Mouse (Mus musculus) myocyte (in vitro differentiated cells): ENCODE data around the gene Ern1. TPM values are rescaled to one million over a fixed set of nuclear protein-coding genes. Genes with fewer than 3 reads are reported as not detected.

Source experiments
- H3K27me3 ChIP-seq: one replicate; pipeline ENCODE4 v1.6.1; 2011; ENCODE audit not compliant: control insufficient read depth, insufficient read depth, insufficient read length
- H3K36me3 ChIP-seq: one replicate; pipeline ENCODE4 v1.6.1; 2011; ENCODE audit not compliant: control insufficient read depth, insufficient read depth
- H3K4me2 ChIP-seq: one replicate; pipeline ENCODE4 v1.6.1; 2011; ENCODE audit warnings: low read depth, control low read depth
- H3K4me3 ChIP-seq: one replicate; pipeline ENCODE4 v1.5.1; 2011; ENCODE audit warnings: mild to moderate bottlenecking, control low read depth, moderate library complexity
- H3K79me2 ChIP-seq: one replicate; pipeline ENCODE4 v1.6.1; 2011; ENCODE audit not compliant: control insufficient read depth, insufficient read depth
- H3ac ChIP-seq: one replicate; pipeline ENCODE4 v1.6.1; 2011; ENCODE audit not compliant: control insufficient read depth, insufficient read length
- CEBPB ChIP-seq: IDR thresholded peaks from 2 replicates; pipeline ENCODE4 v1.6.1; 2011; ENCODE audit warnings: mild to moderate bottlenecking, moderate library complexity; ENCODE audit not compliant: poor library complexity, insufficient read depth, severe bottlenecking
- E2F4 ChIP-seq: IDR thresholded peaks from one replicate; pipeline ENCODE4 v1.6.1; 2011; ENCODE audit warnings: mild to moderate bottlenecking, control low read depth, moderate library complexity; ENCODE audit not compliant: insufficient read depth
- MAX ChIP-seq: IDR thresholded peaks from one replicate; pipeline ENCODE4 v1.6.1; 2011; ENCODE audit warnings: low read depth, mild to moderate bottlenecking, control low read depth
- MYOD1 ChIP-seq, 3 experiments: IDR thresholded peaks; one replicate each; pipeline ENCODE4 v1.6.1; 2011; ENCODE audit warnings: control low read depth in 2 of 3, low read depth in 2 of 3, mild to moderate bottlenecking in 2 of 3, moderate library complexity in 1 of 3; ENCODE audit not compliant: insufficient read length in 2 of 3, control insufficient read depth in 1 of 3
- MYOG ChIP-seq, 3 experiments: IDR thresholded peaks; one replicate each; pipeline ENCODE4 v1.6.1; 2011; ENCODE audit warnings: control low read depth in 2 of 3, low read depth in 2 of 3, mild to moderate bottlenecking in 2 of 3; ENCODE audit not compliant: insufficient read length in 2 of 3, control insufficient read depth in 1 of 3, insufficient read depth in 1 of 3
- POLR2A ChIP-seq: IDR thresholded peaks from one replicate; pipeline ENCODE4 v1.6.1; 2011; ENCODE audit warnings: low read depth, mild to moderate bottlenecking, control low read depth, moderate library complexity; ENCODE audit not compliant: insufficient read length
- POLR2AphosphoS2 ChIP-seq: IDR thresholded peaks from one replicate; pipeline ENCODE4 v1.6.1; 2011; ENCODE audit warnings: low read depth, control low read depth; ENCODE audit not compliant: insufficient read length
- REST ChIP-seq: IDR thresholded peaks from one replicate; pipeline ENCODE4 v1.6.1; 2011; ENCODE audit warnings: mild to moderate bottlenecking, control low read depth, moderate library complexity; ENCODE audit not compliant: insufficient read depth, insufficient read length
- SRF ChIP-seq: IDR thresholded peaks from one replicate; pipeline ENCODE4 v1.6.1; 2011; ENCODE audit warnings: low read depth; ENCODE audit not compliant: control insufficient read depth, insufficient read length
- TCF12 ChIP-seq: IDR thresholded peaks from one replicate; pipeline ENCODE4 v1.6.1; 2011; ENCODE audit warnings: mild to moderate bottlenecking, control low read depth; ENCODE audit not compliant: poor library complexity, insufficient read depth, severe bottlenecking
- TCF3 ChIP-seq: IDR thresholded peaks from one replicate; pipeline ENCODE4 v1.6.1; 2011; ENCODE audit warnings: low read depth, control low read depth; ENCODE audit not compliant: insufficient read length
- USF1 ChIP-seq: IDR thresholded peaks from one replicate; pipeline ENCODE4 v1.6.1; 2011; ENCODE audit warnings: low read depth, mild to moderate bottlenecking, control low read depth, moderate library complexity
- polyA plus RNA-seq: library from polyadenylated mRNA; unstranded; fragments of >200 nt; fragmentation: generic; extraction: Trizol; gene quantifications from one replicate; pipeline ENCODE4 v1.2.1, GENCODE M21; 2012; ENCODE audit warnings: missing spikeins

The Ern1 gene
- polyA plus RNA-seq, 1 experiment: 20.4 TPM

- H3K36me3 ChIP-seq: peaks cover 76% of the 10 kb centered on the region
Observed at GRCm38 (mm10) chr11:106418622-106419196, 68.9 kb downstream of the Ern1 start.

GRCm38 (mm10) chr11:106417860-106418259 lies 69.8 kb downstream of the Ern1 start:
- Histone ChIP-seq H3K27me3 (no peaks in the 10 kb centered on the region), H3K4me2 (no peak overlapping the region), H3K4me3 (no peak overlapping the region), H3ac (no peak overlapping the region), H3K79me2 (no peaks in the 10 kb centered on the region), H3K36me3 (peaks cover 76% of the 10 kb centered on the region)
- TF ChIP-seq MYOG (IDR thresholded peaks at IDR 0.05; ENCODE audit: control insufficient read depth in 1 of 3, insufficient read depth in 1 of 3, insufficient read length in 2 of 3, low read depth in 2 of 3) (no peak), TCF12 (no peak), POLR2A (no peak), USF1 (no peak), TCF3 (no peak), SRF (no peak), POLR2AphosphoS2 (no peak), CEBPB (no peak), E2F4 (no peak), MYOD1 (IDR thresholded peaks at IDR 0.05; ENCODE audit: control insufficient read depth in 1 of 3, insufficient read length in 2 of 3, low read depth in 2 of 3) (no peak), MAX (no peak), REST (no peak)

More at GRCm38 (mm10) chr11:106418622-106419196, 68.9 kb downstream of the Ern1 start:
- H3ac ChIP-seq: no peak overlapping the region
- no peaks in the 10 kb centered on the region for H3K79me2 ChIP-seq
- H3K4me2 ChIP-seq: no peak overlapping the region
- no peak overlapping the region for H3K4me3 ChIP-seq
- no peaks in the 10 kb centered on the region for H3K27me3 ChIP-seq
- TF ChIP-seq POLR2AphosphoS2: no peak

DNA sequence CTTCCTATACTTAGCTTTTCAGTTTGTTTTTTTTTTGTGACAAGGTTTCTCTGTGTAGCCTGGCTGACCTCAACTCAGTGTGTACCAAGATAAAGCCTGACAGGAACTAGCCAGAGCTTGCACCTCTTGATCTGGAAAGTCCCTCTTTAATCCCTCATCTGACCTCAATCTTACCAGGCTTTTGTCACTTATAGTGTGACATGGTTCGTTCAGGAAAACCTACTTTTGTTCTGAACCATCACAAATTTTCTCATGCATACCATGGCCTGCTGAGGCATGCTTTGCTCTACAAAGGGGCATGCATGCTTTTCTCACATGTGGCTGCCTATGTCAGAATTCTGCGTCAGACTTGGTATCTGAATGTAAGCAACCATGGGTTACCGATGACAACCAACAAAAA lies 71.3 kb downstream of the Ern1 start:
- TF ChIP-seq MYOG (IDR thresholded peaks at IDR 0.05; ENCODE audit: control insufficient read depth in 1 of 3, insufficient read depth in 1 of 3, insufficient read length in 2 of 3, low read depth in 2 of 3) (no peak), TCF12 (no peak), TCF3 (no peak), USF1 (no peak), MYOD1 (IDR thresholded peaks at IDR 0.05; ENCODE audit: control insufficient read depth in 1 of 3, insufficient read length in 2 of 3, low read depth in 2 of 3) (no peak), POLR2A (no peak), SRF (no peak)

DNA sequence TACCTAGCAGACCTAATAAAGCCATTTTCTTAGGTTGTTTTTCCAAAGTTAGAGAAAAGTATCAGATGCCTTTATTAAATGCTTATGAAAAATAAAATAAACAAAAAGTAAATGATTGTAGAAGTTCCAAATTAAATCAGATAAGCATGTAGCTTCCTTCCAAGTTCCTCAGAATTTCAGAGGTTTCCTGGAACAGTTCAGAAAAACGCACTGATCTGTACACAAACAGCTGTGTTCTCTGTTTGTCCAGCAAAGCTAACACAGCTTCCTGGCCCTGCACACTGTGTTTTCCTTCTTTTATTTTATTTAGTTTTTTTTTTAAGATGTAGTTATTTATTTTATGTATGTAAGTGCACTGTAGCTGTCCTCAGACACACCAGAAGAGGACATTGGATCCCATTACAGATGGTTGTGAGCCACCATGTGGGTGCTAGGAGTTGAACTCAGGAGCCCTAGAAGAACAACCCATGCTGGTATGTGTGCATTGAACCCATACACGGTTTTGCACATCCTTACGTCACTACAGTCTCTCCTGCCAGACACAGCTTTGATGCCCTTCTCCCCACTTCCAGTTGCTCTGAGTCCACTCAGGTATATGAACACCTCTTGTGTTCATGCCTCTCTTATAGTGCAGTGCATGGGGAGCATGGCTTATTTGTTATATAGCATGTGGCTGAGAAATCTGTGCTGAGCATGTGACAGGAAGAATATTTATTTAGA lies 74.9 kb downstream of the Ern1 start:
- H3K36me3 ChIP-seq: peaks cover 77% of the 10 kb centered on the region
- H3K79me2 ChIP-seq: no peaks in the 10 kb centered on the region
- no peak overlapping the region for H3K4me3 ChIP-seq
- H3K27me3 ChIP-seq: no peaks in the 10 kb centered on the region
- no peak overlapping the region for H3K4me2 ChIP-seq
- TF ChIP-seq MAX (no peak), POLR2AphosphoS2 (no peak), MYOD1 (IDR thresholded peaks at IDR 0.05; ENCODE audit: control insufficient read depth in 1 of 3, insufficient read length in 2 of 3, low read depth in 2 of 3) (no peak), USF1 (no peak), MYOG (IDR thresholded peaks at IDR 0.05; ENCODE audit: control insufficient read depth in 1 of 3, insufficient read depth in 1 of 3, insufficient read length in 2 of 3, low read depth in 2 of 3) (no peak), REST (no peak), CEBPB (no peak), TCF12 (no peak), POLR2A (no peak), TCF3 (no peak), SRF (no peak), E2F4 (no peak)
- no peak overlapping the region for H3ac ChIP-seq

More for the DNA sequence above, 71.3 kb downstream of the Ern1 start:
- Histone ChIP-seq H3K4me3 (no peak overlapping the region), H3ac (no peak overlapping the region), H3K36me3 (peaks cover 76% of the 10 kb centered on the region), H3K27me3 (no peaks in the 10 kb centered on the region), H3K4me2 (no peak overlapping the region), H3K79me2 (no peaks in the 10 kb centered on the region)

- TF ChIP-seq REST: no peak
- TF ChIP-seq MYOD1 (IDR thresholded peaks at IDR 0.05; ENCODE audit: control insufficient read depth in 1 of 3, insufficient read length in 2 of 3, low read depth in 2 of 3): no peak
- TF ChIP-seq MYOG (IDR thresholded peaks at IDR 0.05; ENCODE audit: control insufficient read depth in 1 of 3, insufficient read depth in 1 of 3, insufficient read length in 2 of 3, low read depth in 2 of 3): no peak
- TF ChIP-seq USF1: no peak
- no peak for TF ChIP-seq MAX
- no peak for TF ChIP-seq POLR2A
- no peak for TF ChIP-seq CEBPB
- no peak for TF ChIP-seq TCF12
- TF ChIP-seq SRF: no peak
- Histone ChIP-seq H3K79me2 (no peaks in the 10 kb centered on the region), H3ac (no peak overlapping the region), H3K4me2 (no peak overlapping the region), H3K4me3 (no peak overlapping the region), H3K36me3 (peaks cover 76% of the 10 kb centered on the region), H3K27me3 (no peaks in the 10 kb centered on the region)
Observed at GRCm38 (mm10) chr11:106411157-106411556, 76.5 kb downstream of the Ern1 start.
